Mouse (Mus musculus) gastrocnemius, postnatal 4 days (tissue): ENCODE data around the gene Lhfpl2. TPM values are rescaled to one million over a fixed set of nuclear protein-coding genes. Genes with fewer than 3 reads are reported as not detected.

Experiments
- DNase-seq, 2 experiments: peaks; one replicate each; pipeline ENCODE4 v3.0.0; 2021 to 2022; ENCODE audit warnings: low spot score in 2 of 2, mixed read lengths in 2 of 2
- total RNA-seq, 2 experiments: library from RNA; stranded (reverse); gene quantifications; 2 replicates each; pipeline ENCODE4 v1.2.3; 2021

The Lhfpl2 gene
- total RNA-seq, 2 experiments from 2014 or later, result 80.6 to 93.8 TPM

DNA sequence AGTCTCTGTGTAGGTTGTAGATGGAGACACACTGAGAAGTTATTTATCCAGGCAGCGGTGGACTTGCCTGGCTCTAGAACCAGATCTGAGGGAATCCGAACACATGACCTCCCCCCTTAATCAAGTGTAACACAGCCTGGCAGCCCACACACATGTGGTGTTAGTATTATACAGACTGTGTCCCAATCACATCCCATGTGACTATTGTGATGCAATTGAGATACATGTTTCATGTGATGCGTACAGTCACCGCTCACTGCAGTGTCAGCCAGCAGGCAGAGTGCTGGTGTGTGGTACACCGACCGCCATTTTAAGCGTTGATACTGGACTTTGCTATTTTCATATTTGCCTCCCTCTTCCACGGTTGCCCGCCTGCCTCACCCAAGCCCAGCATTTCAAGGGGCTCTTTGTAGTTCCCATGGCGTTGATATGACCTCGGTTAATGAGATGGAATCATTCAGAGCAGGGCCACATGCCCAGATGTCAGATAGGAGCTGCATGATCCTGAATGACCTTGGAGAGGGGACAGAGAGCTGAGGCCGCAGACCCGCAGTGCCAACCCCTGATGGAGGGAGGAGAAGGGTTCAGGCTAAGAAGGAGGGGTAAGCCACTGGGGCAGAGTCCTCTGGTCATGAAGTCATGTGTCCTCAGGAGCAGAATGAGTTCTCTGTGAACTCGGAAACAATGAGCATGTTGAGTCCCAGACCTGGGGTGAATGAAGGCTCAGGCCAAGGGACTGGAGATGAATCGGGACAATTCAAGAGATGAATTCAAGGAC lies 115.1 kb downstream of the Lhfpl2 start:
- no peak for DNase-seq

DNA sequence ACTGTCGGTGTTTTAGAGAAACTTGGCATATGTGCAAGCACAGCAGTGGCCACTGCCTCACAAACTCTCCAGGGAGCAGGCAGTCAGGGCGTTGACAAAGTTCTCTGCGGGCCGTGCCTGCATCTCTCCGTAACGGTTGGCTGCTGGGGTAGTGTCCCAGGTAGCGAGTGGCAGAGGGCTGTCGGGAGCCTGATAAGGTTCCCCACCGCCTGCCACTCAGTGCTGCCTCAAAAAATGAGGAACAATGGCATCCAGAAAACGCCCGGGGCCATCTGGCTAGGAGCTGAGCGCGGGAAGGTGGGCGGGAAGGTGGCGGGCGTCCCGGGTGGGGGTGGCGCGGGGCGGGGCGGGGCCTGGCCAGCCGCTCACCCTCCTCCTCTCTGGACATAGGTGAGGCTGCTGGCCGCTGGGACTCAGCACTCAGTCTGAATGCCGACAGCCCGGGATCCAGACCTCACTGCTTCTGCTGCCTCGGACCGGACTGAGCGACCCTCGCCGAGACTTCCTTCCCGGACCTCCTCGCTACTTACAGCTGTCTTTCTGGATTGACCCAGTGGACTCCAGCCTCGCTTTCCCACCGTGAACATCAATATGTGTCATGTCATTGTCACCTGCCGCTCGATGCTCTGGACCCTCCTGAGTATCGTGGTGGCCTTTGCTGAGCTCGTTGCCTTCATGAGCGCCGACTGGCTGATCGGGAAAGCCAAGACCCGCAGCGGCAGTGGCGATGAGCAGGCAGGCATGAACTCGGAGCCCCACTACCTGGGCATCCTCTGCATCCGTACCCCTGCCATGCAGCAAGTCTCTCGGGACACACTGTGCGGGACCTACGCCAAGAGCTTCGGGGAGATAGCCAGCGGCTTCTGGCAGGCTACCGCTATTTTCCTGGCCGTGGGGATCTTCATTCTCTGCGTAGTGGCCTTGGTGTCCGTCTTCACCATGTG lies 116.3 kb downstream of the Lhfpl2 start:
- DNase-seq, result peak in 1 of 2 experiments; percentile 54

DNA sequence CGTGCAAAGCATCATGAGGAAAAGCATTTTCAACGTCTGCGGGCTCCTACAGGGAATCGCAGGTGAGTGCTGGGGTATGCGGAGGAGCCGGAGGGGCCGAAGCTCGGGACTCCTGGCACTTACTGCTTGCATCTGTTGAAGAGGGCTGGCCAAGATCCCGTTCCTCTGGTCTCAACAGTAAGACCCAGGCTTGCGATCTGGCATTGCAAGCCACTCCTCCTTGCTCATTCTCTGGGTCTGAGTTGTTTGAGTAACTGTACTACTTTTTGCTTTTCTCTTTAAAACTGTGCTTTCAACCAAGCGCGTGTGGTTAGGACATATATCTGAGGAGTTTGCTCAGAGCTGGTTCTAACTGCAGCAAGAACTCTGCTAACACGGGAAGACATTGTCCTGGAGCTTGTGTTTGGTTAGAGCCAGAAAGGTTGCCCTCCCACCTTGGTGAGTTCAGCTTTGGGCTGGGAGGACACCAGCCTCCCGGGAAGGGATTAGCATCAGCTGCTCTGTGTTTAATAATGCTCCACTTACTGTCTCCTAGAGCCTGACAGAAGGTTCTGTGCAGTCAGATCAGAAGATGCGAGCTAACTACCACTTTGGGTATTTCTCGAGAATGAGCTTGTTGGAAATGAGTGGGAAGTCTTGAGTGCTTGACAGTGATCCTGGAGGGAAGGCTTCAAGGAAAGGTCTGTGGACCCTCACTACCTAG lies 117.1 kb downstream of the Lhfpl2 start:
- DNase-seq, result peak in 1 of 2 experiments; percentile 52

DNA sequence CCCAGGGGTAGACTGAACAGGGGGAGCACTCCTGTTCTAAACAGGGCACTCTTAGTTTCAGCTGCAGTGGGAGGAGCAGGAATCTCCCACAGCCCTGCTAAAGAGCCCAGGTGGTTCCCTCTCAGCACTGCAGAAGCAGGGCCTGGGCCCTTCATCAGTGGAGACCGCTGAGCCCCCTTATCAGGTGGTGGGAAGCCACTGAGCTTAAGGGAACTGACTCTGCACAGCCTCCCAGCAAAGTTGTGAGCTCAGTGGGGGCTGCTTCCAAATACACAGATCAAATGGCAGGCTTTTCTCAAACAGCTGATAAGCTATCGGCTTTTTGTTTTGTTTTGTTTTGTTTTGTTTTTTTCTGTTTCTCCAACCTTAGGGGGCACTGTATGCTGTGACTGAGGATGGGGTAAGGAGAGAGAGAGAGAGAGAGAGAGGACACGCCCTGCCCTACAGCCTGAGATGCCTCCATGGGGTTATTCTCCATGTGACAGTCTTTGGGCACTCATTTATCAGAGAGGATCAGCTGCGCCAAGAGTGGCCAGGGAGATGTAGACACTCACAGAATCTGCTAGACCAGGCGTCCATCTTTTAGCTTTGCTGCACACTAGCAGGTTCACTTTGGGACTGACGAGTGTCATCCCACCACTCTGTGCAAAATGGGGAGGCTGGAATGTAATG lies 117.9 kb downstream of the Lhfpl2 start:
- no peak for DNase-seq

DNA sequence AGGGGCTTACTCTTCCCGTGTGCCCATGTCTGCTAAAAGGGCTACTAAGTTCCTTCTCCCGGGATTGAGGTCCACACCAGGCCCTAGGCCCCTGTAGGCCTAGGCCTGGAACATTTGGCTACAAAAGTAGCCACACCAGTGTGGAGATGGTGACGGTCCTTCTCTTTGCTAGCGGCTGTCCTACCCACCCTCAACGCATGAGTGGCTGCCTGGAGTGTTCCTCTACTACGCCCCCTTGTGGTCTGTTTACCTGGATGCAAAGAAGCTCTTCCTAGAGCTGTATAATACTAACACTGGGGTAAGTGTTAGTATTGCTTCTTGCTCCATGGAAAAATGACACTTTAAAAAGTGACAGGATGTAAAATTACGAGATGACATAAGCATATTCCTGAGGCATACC lies 119.6 kb downstream of the Lhfpl2 start:
- peak in 1 of 2 experiments; percentile 56 for DNase-seq

DNA sequence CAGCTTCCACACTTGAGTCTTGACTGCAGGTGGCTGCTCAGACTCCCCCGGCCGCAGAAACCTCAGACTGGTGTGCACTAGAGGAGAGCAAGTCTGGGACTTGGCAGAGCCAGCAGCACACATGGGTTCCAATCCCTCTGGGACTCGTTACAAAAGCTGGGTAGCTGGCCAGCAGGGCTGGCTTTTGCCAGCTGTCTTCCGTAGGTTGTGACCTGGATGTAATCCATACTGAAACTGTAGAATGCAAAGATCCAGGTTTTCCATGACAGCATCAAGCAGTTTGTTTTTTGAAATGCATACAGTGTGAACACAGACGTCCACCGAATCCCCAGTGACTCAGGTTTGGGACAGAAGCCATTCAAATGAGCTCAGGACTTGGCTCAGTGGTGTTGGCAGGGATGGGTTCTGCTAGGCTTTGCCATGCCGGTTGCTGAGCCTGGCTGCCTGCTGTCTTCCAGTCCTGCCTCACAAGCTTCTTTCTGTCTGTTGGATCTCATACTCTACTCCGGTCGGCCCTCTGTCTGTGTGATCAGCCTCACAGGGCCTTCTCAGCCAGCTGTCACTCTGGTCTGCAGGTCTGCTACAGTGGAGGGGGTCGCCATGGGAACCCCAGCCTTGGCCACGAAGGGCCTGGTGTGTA lies 120.9 kb downstream of the Lhfpl2 start:
- peak; percentile 48 to 72 for DNase-seq

DNA sequence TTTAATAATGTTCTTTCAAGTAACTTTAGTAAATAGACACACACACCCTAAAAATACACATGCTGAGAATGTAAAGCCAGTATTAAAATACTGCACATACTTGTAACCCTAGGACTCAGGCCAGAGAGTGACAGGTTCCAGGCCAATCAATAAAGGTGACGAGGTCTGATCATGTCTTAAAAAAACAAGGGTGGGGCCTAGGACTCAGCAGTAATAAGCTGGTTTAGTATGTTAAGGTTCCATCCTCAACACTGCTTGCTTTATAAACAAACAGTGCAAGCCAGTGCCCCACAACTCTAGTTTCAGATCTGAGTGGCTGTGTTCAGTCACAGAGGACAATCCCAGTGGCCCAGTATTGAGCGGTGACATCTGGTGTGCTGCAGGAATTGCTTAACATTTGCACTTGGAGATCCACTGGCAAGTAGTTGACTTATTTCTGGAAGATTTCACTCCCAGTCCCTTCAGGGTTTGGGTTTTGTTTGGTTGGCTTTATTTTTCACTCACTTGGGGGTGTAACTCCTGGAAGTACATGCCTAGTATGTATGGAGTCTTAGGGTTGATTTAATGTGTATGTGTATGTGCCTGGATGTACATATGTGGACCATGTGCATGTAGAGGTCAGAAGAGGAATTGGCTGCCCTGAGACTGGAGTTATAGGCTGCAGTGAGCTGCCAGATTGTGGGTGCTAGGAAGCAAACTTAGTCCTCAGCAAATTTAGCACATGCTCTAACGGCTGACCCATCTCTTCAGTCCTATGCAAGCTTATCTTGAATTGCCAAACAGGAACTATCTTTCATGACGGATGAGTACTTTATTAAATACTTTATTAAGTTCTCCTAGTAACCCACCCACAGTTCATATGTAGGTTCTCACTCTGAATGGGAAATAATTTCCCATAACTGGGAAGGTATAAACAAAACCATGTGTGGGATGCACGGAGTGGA lies 123.2 kb downstream of the Lhfpl2 start:
- DNase-seq, result no peak

DNA sequence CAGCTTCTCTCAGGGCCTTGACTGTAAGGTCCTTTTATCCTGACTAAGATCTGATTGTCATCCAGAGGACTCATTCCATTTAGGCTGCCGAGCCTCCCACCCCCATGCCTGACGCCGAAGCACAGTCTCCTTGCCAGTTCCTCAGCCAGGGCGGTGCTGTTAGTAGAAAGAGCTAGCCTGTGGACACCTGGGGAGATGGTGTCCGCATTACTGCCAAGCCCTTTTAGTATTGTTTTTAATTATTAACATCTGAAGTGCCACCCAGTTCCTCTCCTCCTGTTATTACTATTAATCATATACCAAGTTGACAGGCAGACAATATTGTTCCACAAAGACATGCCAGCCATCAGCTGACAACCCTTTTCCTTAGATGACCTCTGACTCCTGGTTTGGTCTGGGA lies 124.4 kb downstream of the Lhfpl2 start:
- DNase-seq, result no peak

DNA sequence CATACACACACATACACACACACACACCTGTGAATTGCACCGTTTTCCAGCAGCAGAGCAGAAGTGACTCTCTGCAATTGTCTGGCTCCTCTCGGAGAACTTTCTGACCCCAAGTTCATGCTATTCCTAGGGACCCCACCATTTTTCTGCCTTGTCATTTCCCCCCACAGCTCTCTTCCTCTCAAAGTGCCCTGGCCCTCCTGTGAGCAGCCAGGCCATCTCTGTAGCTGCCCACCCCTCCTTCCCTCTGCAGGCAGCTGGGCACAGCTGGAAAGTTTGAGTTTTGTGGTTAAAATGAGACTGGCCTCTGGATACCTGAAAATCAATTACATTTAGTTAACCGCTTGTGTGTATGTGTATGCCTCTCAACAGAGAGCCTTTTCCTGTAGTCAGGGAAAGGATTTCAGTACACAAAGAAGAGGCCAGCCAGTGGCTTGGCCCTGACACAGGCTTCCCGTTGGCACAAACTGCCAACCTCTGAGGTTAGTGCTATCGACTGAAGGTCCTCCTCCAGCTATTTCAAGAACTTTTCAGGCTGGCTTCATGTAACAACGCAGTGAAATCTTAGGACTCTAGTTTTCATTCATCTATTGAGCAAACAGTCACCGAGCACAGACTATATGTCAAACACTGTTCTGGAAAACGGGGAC lies 125.9 kb downstream of the Lhfpl2 start:
- no peak for DNase-seq

DNA sequence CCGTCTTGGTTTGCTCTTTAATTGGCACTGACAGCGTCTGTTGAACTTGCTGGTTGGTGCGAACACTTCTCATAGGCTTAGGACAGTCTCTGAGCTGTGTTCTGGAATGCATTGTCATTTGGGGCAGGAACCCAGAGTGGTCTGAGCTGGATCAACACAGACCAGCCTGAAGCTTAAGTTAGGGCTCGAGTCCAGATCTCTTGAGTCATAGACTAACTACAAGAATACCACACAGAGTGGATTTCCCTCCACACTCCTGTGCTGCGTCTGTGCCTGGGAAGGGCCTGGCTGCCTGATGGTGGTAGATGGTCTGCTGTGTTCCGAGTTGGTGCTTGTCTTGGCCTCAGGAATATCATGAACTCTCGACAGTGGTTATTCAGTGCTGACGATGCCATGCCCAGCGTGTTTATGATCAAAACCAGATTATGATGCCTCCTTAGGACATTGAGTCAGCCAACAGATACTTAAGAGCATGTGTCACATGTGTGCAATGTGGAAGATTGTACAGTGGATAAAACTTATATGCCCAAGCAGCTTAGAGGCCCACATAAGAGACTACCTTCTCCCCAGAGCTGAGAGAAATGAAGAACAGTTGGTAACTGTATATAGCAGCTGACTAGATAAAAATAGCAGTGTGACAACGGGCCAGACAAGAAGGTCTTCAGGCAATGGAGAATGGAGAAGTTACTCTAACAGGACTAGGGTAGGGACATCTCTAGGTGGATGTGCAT lies 127.3 kb downstream of the Lhfpl2 start:
- DNase-seq, result no peak

DNA sequence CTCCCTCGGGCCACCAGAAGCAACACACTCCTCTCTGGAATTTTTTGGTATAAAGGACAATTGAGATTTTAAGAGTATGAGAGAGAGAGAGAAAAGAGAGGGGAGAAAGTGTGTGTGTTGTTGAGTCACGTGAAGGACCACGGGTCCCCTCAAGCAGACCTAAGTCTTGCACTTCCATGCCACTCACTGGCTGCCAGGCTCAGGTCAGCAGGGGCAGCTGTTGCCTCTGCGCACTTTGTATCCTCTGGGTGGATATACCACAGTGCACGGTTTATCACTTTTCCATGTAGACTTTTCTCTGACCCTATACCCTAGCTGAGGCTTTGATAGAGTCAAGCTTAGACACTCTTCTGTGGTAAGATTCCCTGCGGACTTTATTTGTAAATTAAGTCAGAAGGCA lies 128.0 kb downstream of the Lhfpl2 start:
- no peak for DNase-seq

DNA sequence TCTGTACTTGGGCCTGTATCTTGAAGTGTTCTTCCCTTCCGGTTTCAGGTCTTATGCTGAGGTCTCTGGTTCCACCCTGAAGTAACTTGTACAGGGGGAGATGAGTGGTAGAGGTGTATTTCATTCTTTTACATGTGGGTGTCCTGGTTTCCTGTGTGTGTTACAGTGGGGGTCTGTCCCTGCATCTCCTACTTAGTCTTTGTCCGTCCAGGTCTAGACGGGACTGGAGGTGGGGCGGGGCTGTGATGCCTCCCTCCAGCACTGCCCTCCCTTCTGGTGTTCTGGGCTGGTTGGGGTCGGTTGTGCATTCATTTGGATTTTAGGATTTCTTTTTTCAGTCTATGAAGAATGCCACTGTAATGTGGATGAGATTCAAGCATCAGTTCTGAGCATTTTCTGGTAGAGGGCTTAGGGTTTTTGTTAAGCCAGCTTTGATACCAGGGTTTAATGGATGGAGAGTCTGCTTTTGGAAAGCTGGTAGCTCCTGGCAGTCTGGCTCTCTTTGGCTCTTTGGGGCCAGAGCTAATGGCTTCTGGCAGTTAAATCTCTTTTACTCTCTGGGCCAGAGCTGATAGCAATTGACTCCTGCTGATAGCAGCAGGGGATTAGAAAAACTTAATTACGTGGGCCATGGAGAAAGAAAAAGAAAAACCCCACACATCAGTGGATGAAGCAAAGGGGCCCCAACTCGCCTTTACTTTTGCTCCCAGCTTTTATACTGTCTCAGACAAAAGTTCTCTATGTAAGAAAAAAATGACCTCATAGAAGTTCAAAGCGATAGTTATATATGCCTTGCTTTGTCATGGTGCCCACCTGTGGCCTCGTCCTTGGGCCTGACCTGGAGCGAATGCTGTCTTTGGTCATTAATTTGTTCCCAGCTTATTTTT lies 130.8 kb downstream of the Lhfpl2 start:
- no peak for DNase-seq

DNA sequence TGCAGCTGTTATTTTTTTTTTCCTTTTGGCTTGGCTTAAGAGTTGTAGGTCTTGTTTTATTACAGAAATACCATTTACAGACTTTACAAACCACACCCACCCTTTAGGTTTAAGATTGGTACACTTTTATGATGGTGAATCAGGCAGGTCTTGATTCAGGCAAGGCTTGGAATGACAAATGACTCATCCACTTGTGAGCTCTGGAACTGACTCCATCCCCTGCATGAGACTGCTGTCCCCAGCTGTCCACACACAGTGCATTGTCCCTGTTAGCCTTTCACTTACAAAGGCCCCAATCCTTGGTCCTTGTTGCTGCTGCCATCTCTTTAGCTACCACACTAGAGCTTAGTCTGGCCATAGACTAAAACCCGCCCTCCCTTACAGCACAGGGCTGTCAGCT lies 132.8 kb downstream of the Lhfpl2 start:
- no peak for DNase-seq

DNA sequence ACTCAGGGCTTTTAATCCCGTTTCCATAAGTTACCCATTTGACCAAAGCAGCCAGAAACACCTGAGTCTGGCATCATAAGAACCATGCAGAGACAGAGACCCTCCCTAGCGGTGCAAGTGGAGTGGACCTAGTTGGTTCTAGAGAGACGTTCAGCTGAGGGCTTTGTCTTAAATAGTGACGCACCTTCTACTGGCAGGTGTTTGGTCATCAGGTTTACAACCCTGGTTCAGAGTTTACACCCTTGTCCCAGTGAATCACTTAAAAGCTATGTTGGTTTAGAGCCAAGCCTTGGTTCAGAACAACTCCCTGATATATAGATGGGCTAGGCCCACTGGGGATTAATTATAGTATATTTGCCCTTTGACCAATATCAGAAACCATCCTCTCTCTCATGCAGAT lies 135.6 kb downstream of the Lhfpl2 start:
- no peak for DNase-seq

DNA sequence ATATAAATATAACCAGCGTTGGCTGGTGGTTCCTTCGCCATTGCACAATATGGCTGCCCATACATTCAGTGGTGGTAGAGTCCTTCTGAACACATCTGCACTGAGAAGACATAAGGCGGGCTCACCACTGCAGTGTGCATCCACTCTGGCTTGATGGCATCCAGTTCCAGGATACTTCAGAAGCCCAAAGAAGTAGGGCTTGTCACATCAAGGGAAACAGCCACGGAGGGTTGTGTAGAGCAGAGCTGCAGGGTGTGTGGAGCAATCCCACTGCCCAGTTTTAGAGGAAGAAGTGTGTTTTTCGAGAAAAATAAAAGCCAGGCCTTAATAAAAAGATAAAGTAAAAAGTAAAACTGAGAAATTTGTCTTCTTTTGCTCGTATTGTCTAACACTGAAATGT lies 141.0 kb downstream of the Lhfpl2 start:
- no peak for DNase-seq

DNA sequence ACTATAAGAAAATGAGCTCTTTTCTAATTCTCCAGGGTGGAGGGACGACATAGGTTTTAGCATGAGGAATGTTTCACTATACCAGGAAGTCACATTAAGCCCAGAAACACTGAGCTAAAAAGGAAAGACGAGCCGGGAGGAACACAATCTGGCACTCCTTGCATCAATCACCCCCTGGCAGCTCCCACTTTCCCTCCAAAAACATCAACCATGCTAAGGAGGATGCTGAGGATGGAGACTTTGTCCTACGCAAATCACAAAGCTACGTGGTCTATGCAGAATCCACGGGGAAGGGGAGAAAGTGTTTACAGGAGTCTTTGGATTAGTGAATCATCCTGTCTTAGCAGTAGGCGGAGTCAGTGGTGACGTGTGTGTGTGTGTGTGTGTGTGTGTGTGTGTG lies 142.2 kb downstream of the Lhfpl2 start:
- no peak for DNase-seq

DNA sequence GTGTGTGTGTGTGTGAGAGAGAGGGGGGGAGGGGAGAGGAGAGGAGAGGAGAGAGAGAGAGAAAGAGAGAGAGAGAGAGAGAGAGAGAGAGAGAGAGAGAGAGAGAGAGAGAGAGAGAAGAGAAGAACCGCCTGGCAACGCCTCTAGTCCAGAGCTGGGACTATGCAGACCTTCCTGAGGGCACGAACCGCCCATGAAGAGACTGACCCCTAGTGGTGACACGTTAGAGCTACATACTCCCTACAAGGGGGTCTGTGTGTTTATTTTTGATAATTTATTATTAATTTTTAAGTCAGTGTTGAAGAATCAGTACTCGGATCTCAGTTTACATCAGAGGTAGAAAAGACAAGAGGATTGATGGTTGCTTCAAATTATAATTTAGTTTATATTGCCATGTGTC lies 147.6 kb downstream of the Lhfpl2 start:
- DNase-seq, result peak in 1 of 2 experiments; percentile 56
